Mouse (Mus musculus) hindbrain, embryonic 12.5 days (tissue): Measurements from ENCODE around the gene Oser1. TPM values are rescaled to one million over a fixed set of nuclear protein-coding genes. Genes with fewer than 3 reads are reported as not detected.

Experiments
- ATAC-seq: fragments of 200-750 bp; cut with Nextera tagmentation; 2 replicates; pipeline ENCODE4 v1.8.0; 2017; ENCODE audit warnings: moderate TSS enrichment; ENCODE audit not compliant: low FRiP score
- H3K27ac ChIP-seq: fragments of 300-500 bp; sonication (generic); 2 replicates; pipeline ENCODE4 v1.5.1; 2016; ENCODE audit warnings: mild to moderate bottlenecking
- H3K27me3 ChIP-seq: fragments of 300-500 bp; sonication (generic); 2 replicates; pipeline ENCODE4 v1.6.1; 2016; ENCODE audit warnings: mild to moderate bottlenecking
- H3K36me3 ChIP-seq: fragments of 300-500 bp; sonication (generic); 2 replicates; pipeline ENCODE4 v1.6.1; 2016; ENCODE audit warnings: mild to moderate bottlenecking
- H3K4me1 ChIP-seq: fragments of 300-500 bp; sonication (generic); 2 replicates; pipeline ENCODE4 v1.6.1; 2016
- H3K4me2 ChIP-seq: fragments of 300-500 bp; sonication (generic); replicated peaks from 2 replicates; pipeline ENCODE4 v1.6.1; 2016; ENCODE audit warnings: mild to moderate bottlenecking
- H3K4me3 ChIP-seq: fragments of 300-500 bp; sonication (generic); 2 replicates; pipeline ENCODE4 v1.5.1; 2016; ENCODE audit warnings: mild to moderate bottlenecking
- H3K9ac ChIP-seq: fragments of 300-500 bp; sonication (generic); 2 replicates; pipeline ENCODE4 v1.6.1; 2016; ENCODE audit warnings: mild to moderate bottlenecking, moderate library complexity
- H3K9me3 ChIP-seq: fragments of 300-500 bp; sonication (generic); replicated peaks from 2 replicates; pipeline ENCODE4 v1.6.1; 2016; ENCODE audit warnings: mild to moderate bottlenecking
- WGBS: fragments of 180-500 bp; shearing (Covaris S2); methylation state at CpG from one replicate; pipeline ENCODE4 v1.1.7; 2016; 5-methylcytosine and 5-hydroxymethylcytosine counted together
- polyA plus RNA-seq: library from polyadenylated mRNA; unstranded; fragments of >200 nt; fragmentation: Nextera tagmentation; extraction: Ambion mirVana; gene quantifications from 2 replicates; pipeline ENCODE4 v1.2.1, GENCODE M21; 2016

The Oser1 gene
- 67.9 and 70.8 TPM in 2 replicates for polyA plus RNA-seq

- no peaks in the 10 kb centered on the region for H3K36me3 ChIP-seq
- H3K9ac ChIP-seq = no peak within 1 kb of the TSS; the same call in 1 of the 2 replicates
- H3K4me2 ChIP-seq = no peak within 1 kb of the TSS
- H3K4me3 ChIP-seq = no peak within 1 kb of the TSS
- H3K9me3 ChIP-seq = no peaks in the 10 kb centered on the region
- H3K27ac ChIP-seq = no peak within 1 kb of the TSS
- no peak for ATAC-seq
- peaks cover 12% of the 10 kb centered on the region for H3K4me1 ChIP-seq
- 81% methylated on average over 6 of the region's 6 CpGs for WGBS
- no peaks in the 10 kb centered on the region for H3K27me3 ChIP-seq
These were observed at the start of gene Oser1 for GRCm38 (mm10) chr2:163424597-163424996. TSS of gene Oser1 (minus strand) at chr2:163424697.

GRCm38 (mm10) chr2:163472466-163472851 is 48.0 kb upstream of the Oser1 start, which contains the start of gene Fitm2:
TSS of gene Fitm2 (minus strand) at chr2:163472629.
- 0% methylated on average over 30 of the region's 30 CpGs for WGBS
- peak; percentile 94 for ATAC-seq

GRCm38 (mm10) chr2:163471710-163472465 is 47.4 kb upstream of the Oser1 start:
- Histone ChIP-seq H3K4me1 (peaks cover 10% of the 10 kb centered on the region), H3K27me3 (no peaks in the 10 kb centered on the region), H3K4me3 (peak overlapping the region; percentile 78), H3K4me2 (peak overlapping the region; percentile 82), H3K36me3 (peaks cover 24% of the 10 kb centered on the region), H3K9me3 (no peaks in the 10 kb centered on the region), H3K9ac (peak overlapping the region; percentile 81), H3K27ac (peak overlapping the region; percentile 81)
- peak; percentile 79 for ATAC-seq
- 5% methylated on average over 36 of the region's 36 CpGs for WGBS

More at GRCm38 (mm10) chr2:163472466-163472851, 48.0 kb upstream of the Oser1 start, which contains the start of gene Fitm2:
- Histone ChIP-seq H3K27ac (peak within 1 kb of the TSS; percentile 81), H3K27me3 (no peaks in the 10 kb centered on the region), H3K4me1 (peaks cover 10% of the 10 kb centered on the region), H3K36me3 (peaks cover 23% of the 10 kb centered on the region), H3K9ac (peak within 1 kb of the TSS; percentile 81), H3K9me3 (no peaks in the 10 kb centered on the region), H3K4me3 (peak within 1 kb of the TSS; percentile 78), H3K4me2 (peak within 1 kb of the TSS; percentile 82)

GRCm38 (mm10) chr2:163471136-163471535 is 46.6 kb upstream of the Oser1 start:
- WGBS = 53% methylated on average over 3 of the region's 3 CpGs

GRCm38 (mm10) chr2:163469711-163470110 is 45.2 kb upstream of the Oser1 start:
- H3K27ac ChIP-seq = no peak overlapping the region
- no peaks in the 10 kb centered on the region for H3K9me3 ChIP-seq
- H3K36me3 ChIP-seq = peaks cover 30% of the 10 kb centered on the region
- no peak overlapping the region for H3K4me3 ChIP-seq
- no peaks in the 10 kb centered on the region for H3K27me3 ChIP-seq
- no peak for ATAC-seq
- peaks cover 10% of the 10 kb centered on the region for H3K4me1 ChIP-seq
- no peak overlapping the region for H3K4me2 ChIP-seq
- H3K9ac ChIP-seq = no peak overlapping the region
- WGBS = 94% methylated on average over 15 of the region's 15 CpGs

More at GRCm38 (mm10) chr2:163471136-163471535, 46.6 kb upstream of the Oser1 start:
- no peak for ATAC-seq
- peak overlapping the region; percentile 81; the same call in 1 of the 2 replicates for H3K9ac ChIP-seq
- peaks cover 30% of the 10 kb centered on the region for H3K36me3 ChIP-seq
- H3K27me3 ChIP-seq = no peaks in the 10 kb centered on the region
- H3K9me3 ChIP-seq = no peaks in the 10 kb centered on the region
- no peak overlapping the region for H3K27ac ChIP-seq
- peak overlapping the region; percentile 82 for H3K4me2 ChIP-seq
- H3K4me1 ChIP-seq = peaks cover 10% of the 10 kb centered on the region
- peak overlapping the region; percentile 78 for H3K4me3 ChIP-seq

- H3K4me3 ChIP-seq = no peak overlapping the region
- no peak for ATAC-seq
- WGBS = 95% methylated on average over 6 of the region's 6 CpGs
- H3K9me3 ChIP-seq = no peaks in the 10 kb centered on the region
- peaks cover 30% of the 10 kb centered on the region for H3K36me3 ChIP-seq
- no peak overlapping the region for H3K4me2 ChIP-seq
- H3K27me3 ChIP-seq = no peaks in the 10 kb centered on the region
- H3K27ac ChIP-seq = no peak overlapping the region
- H3K9ac ChIP-seq = no peak overlapping the region
- H3K4me1 ChIP-seq = peaks cover 10% of the 10 kb centered on the region
These were observed 44.4 kb upstream of the Oser1 start for GRCm38 (mm10) chr2:163468866-163469265.

- H3K36me3 ChIP-seq = peaks cover 30% of the 10 kb centered on the region
- H3K27ac ChIP-seq = no peak overlapping the region
- peaks cover 10% of the 10 kb centered on the region for H3K4me1 ChIP-seq
- 94% methylated on average over 6 of the region's 6 CpGs for WGBS
- H3K4me2 ChIP-seq = no peak overlapping the region
- H3K4me3 ChIP-seq = no peak overlapping the region
- no peak for ATAC-seq
- no peak overlapping the region for H3K9ac ChIP-seq
- no peaks in the 10 kb centered on the region for H3K27me3 ChIP-seq
- no peaks in the 10 kb centered on the region for H3K9me3 ChIP-seq
These were observed 43.1 kb upstream of the Oser1 start for GRCm38 (mm10) chr2:163467585-163467984.

GRCm38 (mm10) chr2:163466771-163467170 is 42.3 kb upstream of the Oser1 start:
- Histone ChIP-seq H3K9me3 (no peaks in the 10 kb centered on the region), H3K4me1 (peaks cover 8% of the 10 kb centered on the region), H3K4me3 (no peak overlapping the region), H3K4me2 (no peak overlapping the region), H3K27me3 (no peaks in the 10 kb centered on the region), H3K27ac (no peak overlapping the region), H3K9ac (no peak overlapping the region), H3K36me3 (peaks cover 30% of the 10 kb centered on the region)
- 83% methylated on average over 8 of the region's 8 CpGs for WGBS
- ATAC-seq = no peak

- ATAC-seq = no peak
- Histone ChIP-seq H3K36me3 (peaks cover 27% of the 10 kb centered on the region), H3K4me2 (no peak overlapping the region), H3K27ac (no peak overlapping the region), H3K4me1 (no peaks in the 10 kb centered on the region), H3K27me3 (no peaks in the 10 kb centered on the region), H3K4me3 (no peak overlapping the region), H3K9ac (no peak overlapping the region), H3K9me3 (no peaks in the 10 kb centered on the region)
- WGBS = 63% methylated on average over 6 of the region's 6 CpGs
These were observed 40.1 kb upstream of the Oser1 start for GRCm38 (mm10) chr2:163464562-163464961.

- ATAC-seq = no peak
- Histone ChIP-seq H3K36me3 (peaks cover 22% of the 10 kb centered on the region), H3K4me2 (no peak overlapping the region), H3K27ac (no peak overlapping the region), H3K9ac (no peak overlapping the region), H3K4me3 (no peak overlapping the region), H3K9me3 (no peaks in the 10 kb centered on the region), H3K27me3 (peaks cover 5% of the 10 kb centered on the region; the same call in 1 of the 2 replicates), H3K4me1 (peaks cover 4% of the 10 kb centered on the region; the same call in 1 of the 2 replicates)
- WGBS = 80% methylated on average over 4 of the region's 4 CpGs
These were observed 39.5 kb upstream of the Oser1 start for GRCm38 (mm10) chr2:163463998-163464397.

- Histone ChIP-seq H3K4me3 (no peak overlapping the region), H3K9me3 (no peaks in the 10 kb centered on the region), H3K27ac (no peak overlapping the region), H3K4me2 (no peak overlapping the region), H3K9ac (no peak overlapping the region), H3K27me3 (peaks cover 11% of the 10 kb centered on the region), H3K4me1 (peaks cover 6% of the 10 kb centered on the region; the same call in 1 of the 2 replicates), H3K36me3 (peaks cover 16% of the 10 kb centered on the region; the same call in 1 of the 2 replicates)
- whole genome bisulfite sequencing = 68% methylated on average over 10 of the region's 10 CpGs
- no peak for ATAC-seq
These were observed 38.8 kb upstream of the Oser1 start for GRCm38 (mm10) chr2:163463251-163463769.

GRCm38 (mm10) chr2:163462801-163463200 is 38.3 kb upstream of the Oser1 start:
- Histone ChIP-seq H3K36me3 (peaks cover 11% of the 10 kb centered on the region; the same call in 1 of the 2 replicates), H3K9ac (no peak overlapping the region), H3K4me1 (peaks cover 6% of the 10 kb centered on the region; the same call in 1 of the 2 replicates), H3K27me3 (peaks cover 16% of the 10 kb centered on the region), H3K9me3 (no peaks in the 10 kb centered on the region), H3K27ac (no peak overlapping the region), H3K4me3 (no peak overlapping the region), H3K4me2 (no peak overlapping the region)
- WGBS = 80% methylated on average over 11 of the region's 11 CpGs
- ATAC-seq = no peak
